Mouse (Mus musculus) limb, embryonic 14.5 days (tissue): ENCODE data around the gene Ankrd53. TPM values are rescaled to one million over a fixed set of nuclear protein-coding genes. Genes with fewer than 3 reads are reported as not detected.
"Not testable (repeated sequence)": the region's sequence is repeated elsewhere in the genome, so short reads cannot be mapped to it uniquely, and the experiment has no call there.

ENCODE experiments used
- ATAC-seq: fragments of 200-750 bp; cut with Nextera tagmentation; 2 replicates; pipeline ENCODE4 v1.8.0; 2017; ENCODE audit warnings: low read depth, moderate number of reproducible peaks, moderate TSS enrichment; ENCODE audit not compliant: low FRiP score
- DNase-seq: peaks from one replicate; pipeline ENCODE4 v3.0.0-alpha.2; 2015; ENCODE audit warnings: low spot score
- H3K27ac ChIP-seq: fragments of 300-500 bp; sonication (generic); replicated peaks from 2 replicates; pipeline ENCODE4 v1.5.1; 2014; ENCODE audit warnings: low read depth, mild to moderate bottlenecking, low read length, moderate library complexity, mixed read lengths
- H3K27me3 ChIP-seq: fragments of 300-500 bp; sonication (generic); 2 replicates; pipeline ENCODE4 v1.6.1; 2014; ENCODE audit warnings: low read length, mixed read lengths; ENCODE audit not compliant: control insufficient read depth, insufficient read depth
- H3K36me3 ChIP-seq: fragments of 300-500 bp; sonication (generic); 2 replicates; pipeline ENCODE4 v1.6.1; 2014; ENCODE audit warnings: mild to moderate bottlenecking, low read length, moderate library complexity, mixed read lengths; ENCODE audit not compliant: control insufficient read depth, insufficient read depth
- H3K4me1 ChIP-seq: fragments of 300-500 bp; sonication (generic); 2 replicates; pipeline ENCODE4 v1.6.1; 2014; ENCODE audit warnings: antibody characterized with exemption, low read length, mixed read lengths; ENCODE audit not compliant: control insufficient read depth, insufficient read depth
- H3K4me2 ChIP-seq: fragments of 300-500 bp; sonication (generic); replicated peaks from 2 replicates; pipeline ENCODE4 v1.6.1; 2014; ENCODE audit warnings: low read depth, mild to moderate bottlenecking, low read length, moderate library complexity; ENCODE audit not compliant: severe bottlenecking
- H3K4me3 ChIP-seq: fragments of 300-500 bp; sonication (generic); replicated peaks from 2 replicates; pipeline ENCODE4 v1.5.1; 2014; ENCODE audit warnings: low read length
- H3K9ac ChIP-seq: fragments of 300-500 bp; sonication (generic); 2 replicates; pipeline ENCODE4 v1.6.1; 2014; ENCODE audit warnings: mild to moderate bottlenecking, low read depth, low read length, moderate library complexity; ENCODE audit not compliant: severe bottlenecking
- H3K9me3 ChIP-seq: fragments of 300-500 bp; sonication (generic); 2 replicates; pipeline ENCODE4 v1.6.1; 2016; ENCODE audit warnings: low read length; ENCODE audit not compliant: control insufficient read depth
- POLR2A ChIP-seq: fragments of 200-500 bp; IDR thresholded peaks from 2 replicates; pipeline ENCODE4 v1.8.0; 2012; ENCODE audit warnings: inconsistent platforms, mild to moderate bottlenecking, moderate library complexity, borderline replicate concordance; ENCODE audit not compliant: insufficient read depth, insufficient read length; ENCODE audit errors: extremely low read depth
- WGBS: fragments of 180-500 bp; shearing (Covaris S2); extraction: QIAGEN DNeasy Blood & Tissue Kit; methylation state at CpG from one replicate; pipeline ENCODE4 v1.1.7; 2014; 5-methylcytosine and 5-hydroxymethylcytosine counted together
- polyA plus RNA-seq, 2 experiments: library from polyadenylated mRNA; depleted of rRNA in 1 of 2; stranded (reverse) in 1 of 2; unstranded in 1 of 2; fragments of >200 nt; fragmentation: Nextera tagmentation in 1 of 2; extraction: Ambion mirVana in 1 of 2; gene quantifications; 2 replicates each; pipeline versions ENCODE4 v1.2.1 to v1.2.3; 2012 to 2014

Ankrd53 gene
- polyA plus RNA-seq, 2 experiments: not detected

DNA sequence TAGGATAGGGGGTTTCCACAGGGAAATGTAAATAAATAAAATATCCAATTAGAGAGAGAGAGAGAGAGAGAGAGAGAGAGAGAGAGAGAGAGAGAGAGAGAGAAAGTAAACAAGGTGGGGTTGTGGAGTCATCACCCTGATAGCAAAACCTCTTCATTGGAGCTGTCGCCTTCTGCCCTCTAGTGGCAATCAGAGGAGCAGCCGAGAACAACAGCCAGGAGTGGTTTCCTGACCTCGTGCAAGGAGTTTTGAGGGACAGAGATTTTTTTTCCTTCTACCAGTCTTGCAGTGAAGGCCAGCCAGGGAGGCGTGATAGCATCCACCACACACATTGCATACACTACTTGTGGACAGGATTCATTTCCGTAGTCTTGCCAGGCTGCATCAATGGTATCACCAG is 16.6 kb downstream of the Ankrd53 start:
- no peak overlapping the region for H3K4me2 ChIP-seq
- H3K27me3 ChIP-seq: no peaks in the 10 kb centered on the region
- DNase-seq (peak; percentile 65), ATAC-seq (no peak)
- no peak overlapping the region for H3K4me3 ChIP-seq
- H3K36me3 ChIP-seq: no peaks in the 10 kb centered on the region
- TF ChIP-seq POLR2A: no peak
- peaks cover 10% of the 10 kb centered on the region for H3K4me1 ChIP-seq
- no peak overlapping the region for H3K9ac ChIP-seq
- H3K27ac ChIP-seq: no peak overlapping the region
- no peaks in the 10 kb centered on the region for H3K9me3 ChIP-seq
- WGBS: 11% methylated on average over 5 of the region's 5 CpGs

DNA sequence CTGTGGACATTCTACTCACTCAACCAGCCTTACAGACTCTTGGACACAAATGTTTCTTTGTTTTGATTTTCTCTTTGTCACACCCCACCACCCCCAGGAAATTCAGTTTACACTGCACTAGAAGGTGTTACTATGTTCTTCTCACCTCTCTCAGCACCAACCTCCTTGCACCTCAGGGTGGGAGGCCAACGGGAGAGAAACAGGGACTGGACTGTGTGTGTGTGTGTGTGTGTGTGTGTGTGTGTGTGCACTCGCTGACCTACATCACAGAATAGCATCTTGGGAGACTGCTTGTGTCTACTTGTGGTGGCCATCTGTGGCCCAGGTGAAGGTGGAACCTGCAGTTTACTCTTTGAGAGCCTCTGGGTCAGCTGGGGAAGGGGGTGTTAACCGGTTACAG is 24.0 kb downstream of the Ankrd53 start:
- no peaks in the 10 kb centered on the region for H3K36me3 ChIP-seq
- no peak for ATAC-seq
- no peak overlapping the region for H3K4me2 ChIP-seq
- no peak overlapping the region for H3K27ac ChIP-seq
- H3K9me3 ChIP-seq: no peaks in the 10 kb centered on the region
- H3K4me1 ChIP-seq: no peaks in the 10 kb centered on the region
- no peak for TF ChIP-seq POLR2A
- no peak overlapping the region for H3K4me3 ChIP-seq
- H3K9ac ChIP-seq: no peak overlapping the region
- DNase-seq: no peak
- H3K27me3 ChIP-seq: no peaks in the 10 kb centered on the region
- 81% methylated on average over 3 of the region's 3 CpGs for WGBS

DNA sequence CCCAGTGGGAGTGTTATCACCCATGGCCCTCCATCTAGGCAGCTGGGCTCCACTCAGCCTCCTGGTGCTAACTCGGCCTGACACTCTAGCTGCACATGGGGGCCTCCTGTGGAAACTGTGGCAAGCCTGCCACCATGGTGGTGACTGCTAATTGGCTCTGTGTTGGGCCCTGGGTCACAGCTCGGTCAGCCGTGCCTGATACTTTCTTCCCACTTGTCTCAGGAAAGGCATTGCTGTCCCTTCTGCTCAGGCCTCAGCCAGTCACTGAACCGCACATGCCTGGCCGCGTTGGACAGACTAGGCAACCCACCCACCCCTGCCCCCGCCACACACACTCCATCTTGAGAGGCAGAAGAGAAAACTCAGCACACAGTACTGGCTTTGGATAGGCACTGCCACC is 26.1 kb downstream of the Ankrd53 start:
- WGBS: 68% methylated on average over 7 of the region's 7 CpGs
- Histone ChIP-seq H3K27me3 (no peaks in the 10 kb centered on the region), H3K9me3 (no peaks in the 10 kb centered on the region), H3K4me3 (no peak overlapping the region), H3K9ac (no peak overlapping the region), H3K36me3 (no peaks in the 10 kb centered on the region), H3K27ac (no peak overlapping the region), H3K4me2 (no peak overlapping the region), H3K4me1 (no peaks in the 10 kb centered on the region)
- no peak for ATAC-seq
- no peak for TF ChIP-seq POLR2A
- no peak for DNase-seq

DNA sequence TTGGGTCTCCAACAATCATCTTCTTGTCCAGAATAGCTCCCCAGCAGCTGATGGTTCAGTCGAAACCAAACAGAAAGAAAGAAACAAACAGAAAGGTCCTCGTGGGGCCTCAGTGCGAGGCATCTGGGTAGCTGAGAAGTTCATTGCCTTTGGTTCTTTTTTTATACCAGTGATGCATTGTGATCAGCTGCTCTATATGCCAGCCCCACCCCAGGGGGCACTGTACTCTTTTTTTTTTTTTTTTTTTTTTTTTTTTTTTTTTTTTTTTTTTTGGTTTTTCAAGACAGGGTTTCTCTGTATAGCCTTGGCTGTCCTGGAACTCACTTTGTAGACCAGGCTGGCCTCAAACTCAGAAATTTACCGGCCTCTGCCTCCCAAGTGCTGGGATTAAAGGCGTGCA is 28.1 kb downstream of the Ankrd53 start:
- not testable (repeated sequence) for H3K9ac ChIP-seq, DNase-seq, H3K4me2 ChIP-seq, H3K4me3 ChIP-seq, H3K4me1 ChIP-seq, H3K27me3 ChIP-seq, H3K27ac ChIP-seq, ATAC-seq, H3K36me3 ChIP-seq, H3K9me3 ChIP-seq
- WGBS: 95% methylated on average over 5 of the region's 5 CpGs

DNA sequence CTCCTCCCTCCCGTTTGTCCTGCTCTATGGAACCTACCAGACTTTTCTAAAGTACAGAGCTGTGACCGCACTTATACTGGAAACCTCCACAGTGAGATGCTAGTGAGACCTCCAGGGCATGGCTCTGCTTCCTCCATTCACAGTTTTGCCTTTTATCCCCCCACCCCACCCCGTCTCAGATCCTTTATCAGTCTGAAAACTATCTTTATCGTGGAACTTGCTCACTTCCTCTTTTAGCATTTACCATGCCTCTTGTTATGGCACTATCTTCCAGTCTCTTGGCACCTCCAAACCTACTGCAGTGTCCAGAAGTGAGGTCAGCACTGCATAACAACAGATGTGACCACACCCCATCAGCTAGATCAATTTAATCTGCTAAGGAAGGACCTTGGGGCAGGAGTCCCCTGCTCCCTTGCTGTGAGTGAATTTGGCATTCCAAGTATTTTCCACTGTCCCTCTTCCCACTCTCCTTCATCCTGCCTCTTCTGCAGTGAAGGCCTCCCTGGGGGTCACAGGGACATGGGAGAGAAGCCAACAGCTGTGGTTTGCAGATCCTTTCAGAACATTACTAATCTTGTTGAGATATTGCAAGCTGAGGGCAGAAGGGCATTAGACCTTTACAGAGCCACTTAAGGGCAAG is 28.9 kb downstream of the Ankrd53 start:
- Histone ChIP-seq H3K36me3 (no peaks in the 10 kb centered on the region), H3K27ac (no peak overlapping the region), H3K4me3 (no peak overlapping the region), H3K9me3 (no peaks in the 10 kb centered on the region), H3K9ac (no peak overlapping the region), H3K27me3 (no peaks in the 10 kb centered on the region), H3K4me2 (no peak overlapping the region), H3K4me1 (0 out of 2 replicates have a peak, but pooled peaks cover 5% of the 10 kb centered on the region)
- WGBS: 70% methylated on average over 4 of the region's 4 CpGs
- DNase-seq: no peak
- no peak for ATAC-seq
- TF ChIP-seq POLR2A: no peak
